Mouse (Mus musculus) midbrain, embryonic 16.5 days (tissue): Measurements from ENCODE around the gene Tspan13. TPM values are rescaled to one million over a fixed set of nuclear protein-coding genes. Genes with fewer than 3 reads are reported as not detected.

Source experiments
- ATAC-seq: fragments of 200-750 bp; cut with Nextera tagmentation; 2 replicates; pipeline ENCODE4 v1.8.0; 2017; ENCODE audit warnings: moderate TSS enrichment
- H3K27ac ChIP-seq: fragments of 300-500 bp; sonication (generic); 2 replicates; pipeline ENCODE4 v1.5.1; 2014; ENCODE audit warnings: mild to moderate bottlenecking, low read length, mixed read lengths
- H3K27me3 ChIP-seq: fragments of 300-500 bp; sonication (generic); 2 replicates; pipeline ENCODE4 v1.6.1; 2014; ENCODE audit warnings: low read depth, low read length, mixed read lengths; ENCODE audit not compliant: control insufficient read depth, insufficient read depth
- H3K36me3 ChIP-seq: fragments of 300-500 bp; sonication (generic); 2 replicates; pipeline ENCODE4 v1.6.1; 2014; ENCODE audit warnings: mild to moderate bottlenecking, low read length, moderate library complexity, mixed read lengths; ENCODE audit not compliant: control insufficient read depth, insufficient read depth
- H3K4me1 ChIP-seq: fragments of 300-500 bp; sonication (generic); 2 replicates; pipeline ENCODE4 v1.6.1; 2014; ENCODE audit warnings: mild to moderate bottlenecking, low read length, mixed read lengths; ENCODE audit not compliant: control insufficient read depth, insufficient read depth
- H3K4me2 ChIP-seq: fragments of 300-500 bp; sonication (generic); 2 replicates; pipeline ENCODE4 v1.6.1; 2014; ENCODE audit warnings: mild to moderate bottlenecking, low read length, mixed read lengths
- H3K4me3 ChIP-seq: fragments of 300-500 bp; sonication (generic); 2 replicates; pipeline ENCODE4 v1.5.1; 2014; ENCODE audit warnings: low read depth, mild to moderate bottlenecking, low read length, moderate library complexity, mixed read lengths
- H3K9ac ChIP-seq: fragments of 300-500 bp; sonication (generic); 2 replicates; pipeline ENCODE4 v1.6.1; 2014; ENCODE audit warnings: low read depth, low read length, mixed read lengths
- H3K9me3 ChIP-seq: fragments of 300-500 bp; sonication (generic); replicated peaks from 2 replicates; pipeline ENCODE4 v1.6.1; 2014; ENCODE audit warnings: mild to moderate bottlenecking, low read length, mixed read lengths; ENCODE audit not compliant: control insufficient read depth, poor library complexity, severe bottlenecking
- WGBS: fragments of 180-500 bp; shearing (Covaris S2); extraction: QIAGEN DNeasy Blood & Tissue Kit; methylation state at CpG from one replicate; pipeline ENCODE4 v1.1.7; 2014; 5-methylcytosine and 5-hydroxymethylcytosine counted together
- polyA plus RNA-seq: library from polyadenylated mRNA; unstranded; fragments of >200 nt; fragmentation: Nextera tagmentation; extraction: Ambion mirVana; gene quantifications from 2 replicates; pipeline ENCODE4 v1.2.1, GENCODE M21; 2015

The Tspan13 gene
- polyA plus RNA-seq, 1 experiment from 2014 or later = 387 TPM

DNA sequence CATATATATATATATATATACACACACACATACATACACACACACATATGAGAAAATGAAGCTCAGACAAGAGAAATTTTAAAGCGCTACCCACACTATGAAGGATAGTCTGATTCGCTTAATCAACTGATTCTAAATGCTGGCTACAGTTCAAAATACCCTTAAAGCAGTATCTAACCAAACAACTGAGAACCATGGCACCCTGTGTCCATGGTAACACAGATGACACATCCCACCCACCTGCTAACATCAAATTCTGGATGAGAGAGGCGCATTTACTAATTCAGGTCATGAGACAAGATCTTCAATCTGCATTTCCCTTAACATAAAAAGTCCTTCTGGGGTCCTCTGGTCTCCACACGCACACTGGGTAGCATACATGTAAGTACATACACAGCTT lies 16.2 kb downstream of the Tspan13 start:
- Histone ChIP-seq H3K4me3 (no peak overlapping the region), H3K9ac (no peak overlapping the region), H3K4me2 (no peak overlapping the region), H3K27ac (no peak overlapping the region), H3K36me3 (peaks cover 3% of the 10 kb centered on the region; the same call in 1 of the 2 replicates), H3K4me1 (peaks cover 12% of the 10 kb centered on the region), H3K27me3 (no peaks in the 10 kb centered on the region), H3K9me3 (no peaks in the 10 kb centered on the region)
- no peak for ATAC-seq
- WGBS = 91% methylated on average over 4 of the region's 4 CpGs

DNA sequence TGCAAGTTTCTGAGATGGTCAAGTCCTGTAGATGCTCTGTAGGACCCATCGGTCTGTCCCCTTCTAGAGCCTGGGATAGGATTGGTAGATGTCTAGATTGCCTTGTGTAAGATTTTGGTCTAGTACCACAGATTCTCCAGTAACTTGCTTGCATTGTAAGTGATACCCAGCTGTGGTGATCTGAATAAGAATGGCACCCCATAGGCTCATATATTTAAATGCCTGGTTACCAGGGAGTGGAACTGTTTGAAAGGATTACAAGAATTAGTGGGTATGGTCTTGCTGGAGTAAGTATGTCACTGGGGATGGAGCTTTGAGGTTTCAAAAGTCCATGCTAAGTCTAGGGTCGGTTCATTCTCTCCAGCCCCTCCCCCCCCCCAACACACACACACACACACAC lies 21.6 kb downstream of the Tspan13 start:
- no peak overlapping the region for H3K27ac ChIP-seq
- 73% methylated on average over 2 of the region's 2 CpGs for WGBS

DNA sequence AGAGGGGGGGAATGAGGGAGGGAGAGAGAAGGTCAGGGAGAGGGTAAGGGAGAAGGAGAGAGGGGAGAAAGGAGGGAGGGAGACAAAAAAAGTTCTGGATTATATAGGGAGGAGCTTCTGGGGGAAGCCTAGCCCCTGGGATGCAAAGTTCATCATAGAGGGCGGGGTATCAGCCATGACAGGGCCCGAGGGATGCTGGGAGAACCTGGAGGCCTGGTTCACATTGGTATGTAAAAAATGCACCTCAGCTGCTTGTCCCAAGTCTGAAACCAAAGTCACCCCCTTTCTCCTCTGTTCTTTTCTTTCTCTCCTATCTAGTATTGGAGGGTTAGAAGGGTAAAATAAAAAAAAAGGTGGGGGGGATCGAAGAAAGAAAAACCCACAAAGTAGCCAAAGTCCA lies 22.2 kb downstream of the Tspan13 start:
- Histone ChIP-seq H3K27me3 (no peaks in the 10 kb centered on the region), H3K4me1 (peaks cover 2% of the 10 kb centered on the region; the same call in 1 of the 2 replicates), H3K4me2 (no peak overlapping the region), H3K27ac (no peak overlapping the region), H3K36me3 (peaks cover 32% of the 10 kb centered on the region), H3K4me3 (no peak overlapping the region), H3K9me3 (no peaks in the 10 kb centered on the region), H3K9ac (no peak overlapping the region)
- WGBS = 89% methylated on average over 3 of the region's 3 CpGs
- ATAC-seq = no peak

More for the DNA sequence above, 21.6 kb downstream of the Tspan13 start:
- Histone ChIP-seq H3K9ac (no peak overlapping the region), H3K4me1 (peaks cover 2% of the 10 kb centered on the region; the same call in 1 of the 2 replicates), H3K4me2 (no peak overlapping the region), H3K27me3 (no peaks in the 10 kb centered on the region), H3K4me3 (no peak overlapping the region), H3K36me3 (peaks cover 25% of the 10 kb centered on the region), H3K9me3 (no peaks in the 10 kb centered on the region)
- ATAC-seq = no peak

DNA sequence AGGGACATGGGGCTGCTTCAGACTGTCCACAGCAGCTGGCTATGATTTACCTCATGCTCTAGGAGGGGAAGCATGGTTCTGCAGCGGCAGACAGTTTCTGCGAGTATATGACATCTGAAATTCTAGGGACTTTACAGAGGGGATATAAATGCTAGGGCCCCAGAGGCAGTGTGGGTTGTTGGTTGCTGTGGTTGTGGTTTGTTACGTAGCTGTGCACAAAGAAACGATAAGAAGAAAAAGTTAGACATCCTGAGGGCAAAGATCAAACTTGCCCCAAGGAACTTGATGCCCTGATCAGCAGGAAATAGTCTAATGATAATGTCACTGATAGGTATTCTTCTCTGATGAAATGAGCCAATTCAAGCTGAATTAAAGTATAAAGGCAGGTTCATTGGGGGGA lies 22.7 kb downstream of the Tspan13 start:
- Histone ChIP-seq H3K9me3 (no peaks in the 10 kb centered on the region), H3K27ac (no peak overlapping the region), H3K4me1 (peaks cover 2% of the 10 kb centered on the region; the same call in 1 of the 2 replicates), H3K27me3 (no peaks in the 10 kb centered on the region), H3K9ac (no peak overlapping the region), H3K4me3 (no peak overlapping the region), H3K4me2 (no peak overlapping the region), H3K36me3 (peaks cover 34% of the 10 kb centered on the region)
- WGBS = 89% methylated on average over 4 of the region's 4 CpGs
- no peak for ATAC-seq

DNA sequence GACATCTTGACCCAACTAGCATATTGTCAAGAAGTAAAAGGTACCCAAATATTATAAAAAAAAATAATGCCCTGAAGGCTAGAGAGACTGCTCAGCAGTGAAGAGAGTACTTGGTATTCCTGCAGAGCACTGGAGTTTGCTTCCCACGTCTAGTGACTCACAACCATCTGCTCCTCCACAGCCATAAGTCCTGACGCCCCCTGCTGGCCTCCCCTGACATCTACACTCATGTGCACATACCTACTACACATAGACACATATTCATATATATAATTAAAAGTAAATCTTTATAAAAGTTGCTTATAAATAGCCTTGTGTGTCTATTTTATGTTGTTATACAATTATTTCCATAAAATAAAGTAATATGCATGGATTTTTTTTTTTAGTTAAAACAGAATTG lies 24.5 kb downstream of the Tspan13 start:
- WGBS = 97% methylated on average over 2 of the region's 2 CpGs
- H3K4me3 ChIP-seq = no peak overlapping the region
- no peak overlapping the region for H3K9ac ChIP-seq
- no peak overlapping the region for H3K27ac ChIP-seq
- peaks cover 35% of the 10 kb centered on the region for H3K36me3 ChIP-seq
- H3K4me1 ChIP-seq = peaks cover 2% of the 10 kb centered on the region; the same call in 1 of the 2 replicates
- H3K9me3 ChIP-seq = no peaks in the 10 kb centered on the region
- no peak overlapping the region for H3K4me2 ChIP-seq
- ATAC-seq = no peak
- no peaks in the 10 kb centered on the region for H3K27me3 ChIP-seq

DNA sequence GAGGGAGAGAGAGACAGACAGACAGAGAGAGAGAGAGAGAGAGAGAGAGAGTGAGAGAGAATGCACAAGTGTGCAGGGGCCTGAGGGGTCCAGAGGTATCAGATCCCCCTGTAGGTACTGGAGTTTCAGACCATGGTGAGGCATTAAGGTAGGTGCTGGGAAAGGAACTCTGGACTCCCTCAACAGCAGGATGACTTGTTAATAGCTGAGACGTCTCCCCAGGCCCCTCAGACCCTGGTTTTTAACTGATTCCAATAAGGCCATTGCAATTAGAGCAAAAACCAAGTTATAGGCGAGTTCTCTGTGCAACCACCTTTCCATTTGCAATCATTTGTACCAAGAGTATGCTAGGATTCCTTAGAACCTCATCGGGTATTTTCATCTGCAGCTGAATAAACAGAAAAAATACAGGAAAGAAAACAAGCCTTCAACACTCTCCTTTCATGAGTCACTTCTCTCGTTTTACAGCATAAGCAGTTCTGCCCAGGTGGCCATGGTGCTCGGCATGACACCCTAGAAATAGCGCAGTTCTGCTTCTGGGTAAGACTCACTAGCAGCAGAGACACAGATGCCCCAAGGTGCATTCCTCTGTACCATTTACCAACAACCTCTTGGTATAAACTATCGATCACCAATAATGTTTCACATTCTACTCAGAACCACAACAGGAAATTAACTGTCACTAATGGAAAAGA lies 28.9 kb downstream of the Tspan13 start:
- Histone ChIP-seq H3K4me1 (no peaks in the 10 kb centered on the region), H3K27ac (no peak overlapping the region), H3K9ac (no peak overlapping the region), H3K9me3 (no peaks in the 10 kb centered on the region), H3K27me3 (no peaks in the 10 kb centered on the region), H3K36me3 (peaks cover 19% of the 10 kb centered on the region), H3K4me2 (no peak overlapping the region), H3K4me3 (no peak overlapping the region)
- 84% methylated on average over 7 of the region's 7 CpGs for WGBS
- ATAC-seq = no peak

DNA sequence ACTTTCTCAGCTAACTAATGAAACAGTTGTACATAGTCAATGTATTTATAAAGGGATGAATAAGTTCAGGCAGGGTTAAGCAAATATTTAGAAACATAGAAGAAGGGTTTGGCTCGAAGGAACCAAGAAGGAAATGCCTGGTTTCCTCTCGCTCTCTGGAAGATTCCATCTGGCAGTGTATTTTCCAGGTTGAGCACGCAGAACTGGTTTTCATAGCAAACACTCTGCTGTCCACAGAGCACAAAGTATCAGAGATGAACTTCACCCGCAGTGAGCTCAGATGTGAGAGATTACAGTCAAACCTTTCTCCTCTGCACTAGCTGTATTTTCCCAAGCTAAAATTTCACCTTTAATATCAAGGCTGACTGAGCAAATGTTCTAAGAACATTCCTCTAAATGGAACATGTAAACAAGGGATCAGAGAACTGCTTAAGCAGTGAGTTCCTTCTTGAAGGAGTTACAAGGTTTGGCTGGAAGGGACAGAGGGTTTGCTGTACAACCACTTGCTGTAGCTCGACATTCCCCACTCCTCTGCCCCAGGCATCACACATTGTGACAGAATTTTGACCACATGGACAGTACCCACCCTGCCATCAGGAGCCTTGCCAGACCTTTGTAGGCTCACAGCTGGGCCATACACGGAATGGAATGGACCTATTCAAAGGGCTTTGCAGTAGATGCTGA lies 33.8 kb downstream of the Tspan13 start:
- Histone ChIP-seq H3K4me3 (no peak overlapping the region), H3K4me1 (no peaks in the 10 kb centered on the region), H3K27me3 (no peaks in the 10 kb centered on the region), H3K9ac (no peak overlapping the region), H3K9me3 (no peaks in the 10 kb centered on the region), H3K36me3 (no peaks in the 10 kb centered on the region), H3K27ac (no peak overlapping the region), H3K4me2 (no peak overlapping the region)
- WGBS = 75% methylated on average over 6 of the region's 6 CpGs
- no peak for ATAC-seq

DNA sequence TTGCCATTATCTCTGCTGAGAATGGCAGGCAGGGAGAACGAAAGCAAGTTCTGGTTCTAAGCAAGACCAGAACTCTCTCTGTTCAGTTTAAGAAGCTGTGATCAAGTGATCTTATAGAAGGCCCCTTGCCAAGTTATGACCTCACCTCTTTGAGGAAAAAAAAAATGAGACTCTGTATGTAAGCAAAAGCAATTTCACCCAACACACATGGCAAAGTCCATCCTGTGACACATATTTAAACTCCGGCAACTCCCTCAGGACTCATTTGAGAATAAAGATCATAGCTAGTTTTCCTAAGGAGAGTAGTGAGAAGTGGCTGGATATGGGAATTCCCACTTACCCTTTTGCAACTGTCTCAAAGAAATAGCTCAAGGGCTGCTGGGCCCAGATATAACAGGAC lies 34.7 kb downstream of the Tspan13 start:
- H3K4me2 ChIP-seq = no peak overlapping the region
- H3K9me3 ChIP-seq = no peaks in the 10 kb centered on the region
- H3K27ac ChIP-seq = no peak overlapping the region
- no peaks in the 10 kb centered on the region for H3K36me3 ChIP-seq
- 89% methylated on average over 2 of the region's 2 CpGs for WGBS
- no peak overlapping the region for H3K9ac ChIP-seq
- H3K4me1 ChIP-seq = no peaks in the 10 kb centered on the region
- H3K4me3 ChIP-seq = no peak overlapping the region
- ATAC-seq = no peak
- H3K27me3 ChIP-seq = no peaks in the 10 kb centered on the region

DNA sequence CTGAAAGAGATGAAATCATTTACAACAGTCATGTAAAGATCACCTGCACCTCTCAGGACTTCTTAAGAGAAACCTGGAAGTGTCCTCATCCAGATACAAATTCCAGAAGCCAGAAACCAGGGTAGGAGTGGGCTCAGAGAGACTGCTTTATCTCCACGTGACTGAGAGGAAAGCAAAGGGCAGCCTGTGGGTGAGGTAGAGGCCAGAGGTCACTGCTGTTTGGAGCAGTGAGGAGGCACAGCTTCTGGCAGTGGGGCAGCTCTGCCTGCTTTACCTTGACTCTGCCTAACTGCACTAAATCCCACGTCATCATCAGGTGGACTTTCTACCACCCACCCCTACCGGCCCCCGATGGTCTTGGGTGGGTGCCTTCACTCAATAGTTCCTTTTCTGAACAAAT lies 37.6 kb downstream of the Tspan13 start:
- Histone ChIP-seq H3K4me1 (no peaks in the 10 kb centered on the region; the same call in 1 of the 2 replicates), H3K4me2 (no peak overlapping the region), H3K36me3 (no peaks in the 10 kb centered on the region), H3K9me3 (no peaks in the 10 kb centered on the region), H3K9ac (no peak overlapping the region), H3K27ac (no peak overlapping the region), H3K4me3 (no peak overlapping the region), H3K27me3 (no peaks in the 10 kb centered on the region)
- 74% methylated on average over 4 of the region's 4 CpGs for WGBS
- no peak for ATAC-seq
